Mouse (Mus musculus): ENCODE data around the gene Heatr5a. TPM values are rescaled to one million over a fixed set of nuclear protein-coding genes. Genes with fewer than 3 reads are reported as not detected.
A peak's percentile ranks its signal among the peaks of the same experiment; 100 is the strongest.

The Heatr5a gene
- polyA plus RNA-seq, 1 experiment, result 3.5 TPM

DNA sequence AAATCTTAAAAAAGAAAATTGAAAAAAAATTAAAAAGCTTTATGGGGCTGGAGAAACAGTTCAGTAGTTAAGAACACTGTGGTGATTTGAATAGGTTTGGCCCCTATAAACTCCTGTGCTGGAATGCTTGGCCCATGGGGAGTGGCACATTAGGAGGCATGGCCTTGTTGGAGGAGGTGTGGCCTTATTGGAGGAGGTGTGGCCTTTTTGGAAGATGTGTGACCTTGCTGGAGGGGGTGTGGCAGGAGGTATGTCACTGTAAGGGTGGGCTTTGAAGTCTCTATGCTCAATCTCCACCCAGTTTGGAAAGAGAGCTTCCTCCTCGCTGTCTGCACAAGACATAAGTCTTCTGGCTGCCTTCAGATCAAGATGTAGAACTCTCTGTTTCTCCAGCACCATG is 3.3 kb upstream of the Heatr5a start:
- Histone ChIP-seq H3K27me3 (replicated peaks) (no peaks in the 10 kb centered on the region), H3K4me1 (peaks cover 37% of the 10 kb centered on the region), H3K36me3 (replicated peaks; ENCODE audit: low read length) (peaks cover 20% of the 10 kb centered on the region), H3K9me3 (peaks cover 16% of the 10 kb centered on the region), H3K4me3 (replicated peaks) (no peak overlapping the region)
- TF ChIP-seq FLI1 (IDR thresholded peaks at IDR 0.05; ENCODE audit: low read length) (no peak), GATA1 (IDR thresholded peaks at IDR 0.05; ENCODE audit: borderline replicate concordance, low read length) (no peak)

- Histone ChIP-seq H3K36me3 (replicated peaks; ENCODE audit: low read length) (peaks cover 31% of the 10 kb centered on the region), H3K27me3 (replicated peaks) (no peaks in the 10 kb centered on the region), H3K9me3 (peaks cover 16% of the 10 kb centered on the region), H3K4me1 (peaks cover 54% of the 10 kb centered on the region), H3K4me3 (replicated peaks) (peak overlapping the region; percentile 33)
- TF ChIP-seq FLI1 (IDR thresholded peaks at IDR 0.05; ENCODE audit: low read length) (no peak), GATA1 (IDR thresholded peaks at IDR 0.05; ENCODE audit: borderline replicate concordance, low read length) (no peak)
Measured at GRCm38 (mm10) chr12:51972269-51973065, 1.3 kb upstream of the Heatr5a start.

GRCm38 (mm10) chr12:51970352-51971069 is 610 bp downstream of the Heatr5a start:
- no peak for TF ChIP-seq GATA1 (IDR thresholded peaks at IDR 0.05; ENCODE audit: borderline replicate concordance, low read length)
- no peak for TF ChIP-seq FLI1 (IDR thresholded peaks at IDR 0.05; ENCODE audit: low read length)
- Histone ChIP-seq H3K4me3 (replicated peaks) (peak overlapping the region; percentile 97), H3K9me3 (peaks cover 16% of the 10 kb centered on the region), H3K36me3 (replicated peaks; ENCODE audit: low read length) (peaks cover 44% of the 10 kb centered on the region), H3K4me1 (peaks cover 49% of the 10 kb centered on the region), H3K27me3 (replicated peaks) (no peaks in the 10 kb centered on the region)

DNA sequence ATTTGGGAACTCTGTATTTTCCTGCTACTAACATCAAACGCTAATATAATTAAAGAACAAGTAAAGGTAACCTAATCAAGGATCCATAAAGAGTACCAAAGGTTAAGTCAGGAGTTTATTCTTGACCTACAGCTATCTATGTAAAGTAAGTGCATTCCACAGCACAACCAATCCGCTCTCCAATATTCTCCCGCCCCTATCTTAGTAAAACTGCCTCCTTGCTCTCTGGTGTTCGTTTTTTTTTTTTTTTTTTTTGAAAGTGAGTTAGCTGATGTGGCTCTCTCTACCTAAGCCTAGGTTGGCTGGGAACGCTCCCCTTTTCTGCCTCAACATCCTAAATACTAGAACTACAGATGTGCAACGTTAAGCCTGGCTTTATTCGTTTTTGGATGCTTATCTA is 1.2 kb downstream of the Heatr5a start:
- TF ChIP-seq FLI1 (IDR thresholded peaks at IDR 0.05; ENCODE audit: low read length) (no peak), GATA1 (IDR thresholded peaks at IDR 0.05; ENCODE audit: borderline replicate concordance, low read length) (no peak)
- H3K4me3 ChIP-seq (replicated peaks), result peak overlapping the region; percentile 97
- H3K4me1 ChIP-seq, result peaks cover 52% of the 10 kb centered on the region
- peaks cover 47% of the 10 kb centered on the region for H3K36me3 ChIP-seq (replicated peaks; ENCODE audit: low read length)
- H3K27me3 ChIP-seq (replicated peaks), result no peaks in the 10 kb centered on the region
- peaks cover 16% of the 10 kb centered on the region for H3K9me3 ChIP-seq

DNA sequence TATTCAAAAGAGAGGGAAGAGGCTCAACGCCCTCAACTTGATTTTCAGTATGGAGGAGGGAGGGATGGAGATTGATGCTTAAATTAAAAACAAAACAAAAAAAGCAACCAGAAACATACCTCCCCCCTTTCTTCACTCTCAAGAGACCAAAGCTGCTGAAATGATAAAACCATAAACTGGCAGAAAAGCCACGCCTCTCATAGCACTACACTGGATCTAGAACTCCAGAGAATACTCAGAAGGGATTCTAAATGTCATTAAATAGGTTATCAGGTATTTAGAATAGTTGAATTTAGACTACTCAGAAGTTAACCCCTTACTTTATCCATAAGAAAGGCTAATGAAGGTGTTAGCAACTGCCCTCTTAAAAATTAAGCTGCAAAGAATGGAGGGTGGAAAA is 2.0 kb downstream of the Heatr5a start:
- Histone ChIP-seq H3K4me3 (replicated peaks) (peak overlapping the region; percentile 30), H3K27me3 (replicated peaks) (no peaks in the 10 kb centered on the region), H3K9me3 (peaks cover 10% of the 10 kb centered on the region), H3K36me3 (replicated peaks; ENCODE audit: low read length) (peaks cover 48% of the 10 kb centered on the region), H3K4me1 (peaks cover 59% of the 10 kb centered on the region)
- no peak for TF ChIP-seq FLI1 (IDR thresholded peaks at IDR 0.05; ENCODE audit: low read length)
- TF ChIP-seq GATA1 (IDR thresholded peaks at IDR 0.05; ENCODE audit: borderline replicate concordance, low read length), result no peak

DNA sequence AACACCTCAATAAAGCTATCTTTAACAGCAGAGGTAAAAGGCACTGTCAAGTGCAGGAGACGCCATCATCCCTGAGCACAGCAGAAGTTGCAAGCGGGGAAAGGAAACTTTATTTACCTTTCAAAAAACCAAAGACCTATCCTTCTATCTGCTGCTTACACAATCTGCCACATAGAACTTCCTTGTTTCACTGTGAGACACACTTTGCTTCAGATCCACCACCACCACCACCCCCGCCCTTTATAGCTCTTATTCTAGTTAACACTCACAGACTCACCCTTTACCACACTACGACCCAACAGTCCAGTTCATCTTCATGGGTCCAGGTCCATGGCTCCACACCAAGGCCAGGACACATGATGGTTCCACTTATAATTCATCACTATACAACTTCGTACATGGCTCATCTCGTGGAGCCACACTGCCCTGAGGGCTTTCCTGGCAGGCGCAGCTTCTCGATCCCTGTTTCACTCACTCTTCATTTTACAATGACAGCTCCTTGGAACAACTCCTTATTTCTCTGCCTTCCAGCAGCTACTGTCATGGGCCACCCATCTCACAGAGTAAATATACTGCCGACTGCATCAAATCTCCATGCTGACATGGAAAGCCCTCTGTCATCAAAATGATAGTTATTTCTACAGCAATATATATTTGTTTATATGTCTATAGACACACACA is 3.1 kb downstream of the Heatr5a start:
- no peak for TF ChIP-seq GATA1 (IDR thresholded peaks at IDR 0.05; ENCODE audit: borderline replicate concordance, low read length)
- no peak for TF ChIP-seq FLI1 (IDR thresholded peaks at IDR 0.05; ENCODE audit: low read length)
- Histone ChIP-seq H3K9me3 (peaks cover 8% of the 10 kb centered on the region), H3K36me3 (replicated peaks; ENCODE audit: low read length) (peaks cover 50% of the 10 kb centered on the region), H3K4me3 (replicated peaks) (peak overlapping the region; percentile 71), H3K27me3 (replicated peaks) (no peaks in the 10 kb centered on the region), H3K4me1 (peaks cover 69% of the 10 kb centered on the region)

GRCm38 (mm10) chr12:51957626-51958025 is 13.5 kb downstream of the Heatr5a start:
- Histone ChIP-seq H3K4me1 (peaks cover 12% of the 10 kb centered on the region), H3K9me3 (no peaks in the 10 kb centered on the region), H3K36me3 (replicated peaks; ENCODE audit: low read length) (peaks cover 98% of the 10 kb centered on the region), H3K27me3 (replicated peaks) (no peaks in the 10 kb centered on the region), H3K4me3 (replicated peaks) (no peak overlapping the region)
- TF ChIP-seq GATA1 (IDR thresholded peaks at IDR 0.05; ENCODE audit: borderline replicate concordance, low read length) (no peak), FLI1 (IDR thresholded peaks at IDR 0.05; ENCODE audit: low read length) (no peak)

DNA sequence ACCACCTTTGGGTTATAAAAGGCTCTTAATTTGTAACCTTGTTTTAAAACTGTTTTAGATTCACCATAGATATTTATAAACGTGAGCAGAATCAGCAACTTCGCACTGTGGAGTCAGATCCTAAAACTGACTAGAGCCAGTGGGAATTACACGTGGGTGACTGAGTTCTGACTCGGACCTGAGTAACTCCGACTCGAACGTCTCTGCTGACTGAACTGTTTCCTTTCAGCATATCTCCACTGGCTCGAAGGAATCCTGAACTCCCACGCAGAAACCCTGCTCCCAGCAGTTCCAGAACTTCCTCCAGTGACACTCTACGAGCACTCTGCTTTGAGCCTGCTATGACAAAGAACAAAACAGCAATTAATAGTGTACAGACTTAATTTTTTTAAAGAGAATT is 18.8 kb downstream of the Heatr5a start:
- H3K9me3 ChIP-seq, result no peaks in the 10 kb centered on the region
- TF ChIP-seq FLI1 (IDR thresholded peaks at IDR 0.05; ENCODE audit: low read length), result no peak
- TF ChIP-seq GATA1 (IDR thresholded peaks at IDR 0.05; ENCODE audit: borderline replicate concordance, low read length), result no peak
- no peaks in the 10 kb centered on the region for H3K27me3 ChIP-seq (replicated peaks)
- H3K4me1 ChIP-seq, result peaks cover 23% of the 10 kb centered on the region
- peaks cover 99% of the 10 kb centered on the region for H3K36me3 ChIP-seq (replicated peaks; ENCODE audit: low read length)
- no peak overlapping the region for H3K4me3 ChIP-seq (replicated peaks)

- TF ChIP-seq FLI1 (IDR thresholded peaks at IDR 0.05; ENCODE audit: low read length) (no peak), GATA1 (IDR thresholded peaks at IDR 0.05; ENCODE audit: borderline replicate concordance, low read length) (no peak)
- Histone ChIP-seq H3K36me3 (replicated peaks; ENCODE audit: low read length) (peaks cover 96% of the 10 kb centered on the region), H3K9me3 (no peaks in the 10 kb centered on the region), H3K4me1 (peaks cover 17% of the 10 kb centered on the region), H3K4me3 (replicated peaks) (no peak overlapping the region), H3K27me3 (replicated peaks) (no peaks in the 10 kb centered on the region)
Measured at GRCm38 (mm10) chr12:51947498-51947945, 23.6 kb downstream of the Heatr5a start.

Data from megakaryocyte, embryonic 14.5 days (primary cell).